Mouse (Mus musculus): ENCODE results near the gene Arpin.
A peak's percentile ranks its signal among the peaks of the same experiment; 100 is the strongest.

Gene Arpin

GRCm38 (mm10) chr7:79934862-79935510, at the start of gene Arpin:
Arpin (minus strand) TSS chr7:79935359.
- peak; percentile 16 for DNase-seq (ENCODE audit: low spot score)

- no peak for DNase-seq (ENCODE audit: low spot score)
These were observed 40.2 kb upstream of the Arpin start for GRCm38 (mm10) chr7:79975316-79975715.

DNA sequence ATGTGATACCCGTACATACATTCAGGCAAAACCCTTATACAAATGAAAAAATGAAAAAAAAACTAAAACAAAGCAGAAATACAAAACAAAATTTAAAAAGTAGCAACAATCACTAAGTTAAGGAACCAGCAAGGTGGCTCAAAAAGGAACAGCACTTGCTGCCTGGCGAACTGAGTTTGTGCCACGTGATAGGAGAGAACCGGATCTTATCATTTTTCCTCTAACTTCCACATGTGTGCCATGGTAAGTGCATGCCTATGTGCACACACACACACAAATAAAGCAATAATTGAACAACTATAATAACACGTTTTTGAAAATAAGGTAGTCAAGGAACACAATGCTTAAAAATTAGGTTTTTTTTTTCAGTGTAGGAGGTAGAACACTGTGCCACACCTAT, 37.0 kb upstream of the Arpin start:
- DNase-seq (ENCODE audit: low spot score) = no peak

GRCm38 (mm10) chr7:79970336-79970735, 35.2 kb upstream of the Arpin start:
- DNase-seq (ENCODE audit: low spot score) = no peak

GRCm38 (mm10) chr7:79968326-79968725, 33.2 kb upstream of the Arpin start:
- no peak for DNase-seq (ENCODE audit: low spot score)

- DNase-seq (ENCODE audit: low spot score) = no peak
These were observed 26.4 kb upstream of the Arpin start for GRCm38 (mm10) chr7:79961600-79961999.

DNA sequence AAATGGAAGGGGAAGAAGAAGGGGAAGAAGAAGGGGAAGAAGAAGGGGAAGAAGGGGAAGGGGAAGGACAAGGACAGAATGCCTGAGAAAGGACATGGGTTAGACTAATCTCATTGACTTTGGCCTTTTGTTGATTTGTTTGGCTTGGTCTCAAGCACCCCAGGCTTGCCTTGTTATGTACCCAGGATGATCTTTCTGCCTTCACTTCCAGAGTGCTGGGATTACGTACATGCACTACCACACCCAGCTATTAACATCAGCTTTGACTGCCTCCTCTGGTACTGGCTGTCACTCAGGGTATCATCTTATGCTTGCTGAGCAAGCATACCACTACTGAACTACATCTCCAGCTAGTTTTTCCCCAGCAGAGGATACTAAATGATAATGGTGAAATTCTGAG, 21.0 kb upstream of the Arpin start:
- no peak for DNase-seq (ENCODE audit: low spot score)

- no peak for DNase-seq (ENCODE audit: low spot score)
These were observed 19.7 kb upstream of the Arpin start for GRCm38 (mm10) chr7:79954890-79955289.

- no peak for DNase-seq (ENCODE audit: low spot score)
These were observed 15.9 kb upstream of the Arpin start for GRCm38 (mm10) chr7:79951038-79951437.

DNA sequence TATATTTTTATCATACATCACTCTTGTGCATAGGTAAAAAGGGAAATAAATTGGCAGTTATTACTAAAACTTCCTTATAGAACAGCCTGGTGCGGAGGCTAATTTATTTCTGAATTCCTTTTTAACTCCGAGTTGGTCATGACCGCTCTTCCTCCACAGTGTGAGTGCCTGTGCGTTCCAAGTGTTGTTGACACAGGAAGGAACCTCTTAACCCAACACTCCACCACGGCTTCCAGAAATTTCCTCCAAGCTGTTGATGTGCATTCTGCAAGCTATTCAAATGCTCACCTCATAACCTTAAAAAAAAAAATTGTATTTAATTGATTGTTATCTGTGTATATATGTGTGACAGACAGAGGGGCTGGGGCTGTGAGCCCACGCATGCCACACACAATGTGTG, 15.1 kb upstream of the Arpin start:
- DNase-seq (ENCODE audit: low spot score) = no peak

GRCm38 (mm10) chr7:79935511-79936205, 499 bp upstream of the Arpin start:
- no peak for DNase-seq (ENCODE audit: low spot score)

- DNase-seq (ENCODE audit: low spot score) = no peak
These were observed 698 bp downstream of the Arpin start for GRCm38 (mm10) chr7:79934461-79934860.

GRCm38 (mm10) chr7:79928516-79929052, 6.6 kb downstream of the Arpin start:
- DNase-seq (ENCODE audit: low spot score) = no peak

DNA sequence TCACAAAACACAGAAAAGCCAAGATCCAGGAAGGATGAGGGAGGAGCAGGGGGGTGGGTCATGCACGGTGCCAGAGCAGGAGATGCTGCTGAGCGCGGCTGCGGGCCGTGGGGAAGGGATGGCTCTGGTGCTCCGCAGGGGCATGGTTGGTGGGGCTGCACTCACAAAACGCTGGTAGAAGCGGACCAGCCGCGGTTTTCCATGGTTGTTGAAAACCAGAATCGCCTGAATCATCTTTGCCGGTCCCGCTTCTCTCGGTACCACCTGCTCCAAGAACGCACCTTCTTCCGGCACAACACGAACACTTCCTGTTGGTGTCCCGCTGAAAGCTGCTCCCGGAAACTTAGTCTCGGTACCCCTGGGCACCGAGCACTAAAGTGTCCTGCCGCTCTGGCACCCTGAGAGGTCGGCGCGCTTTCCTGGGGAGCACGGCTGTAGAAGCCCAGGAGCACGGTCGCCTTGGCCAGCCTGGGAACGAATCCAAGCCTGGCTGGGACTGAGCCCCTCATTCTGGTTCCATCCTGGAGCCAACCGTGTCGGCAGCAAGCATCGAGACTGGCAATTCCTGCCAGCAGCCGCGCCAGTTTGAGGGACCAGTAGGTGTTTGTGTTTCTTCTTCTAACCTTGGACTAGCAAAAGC, 14.7 kb downstream of the Arpin start, which contains the start of gene Ap3s2:
Gene Ap3s2, minus strand, starts transcription at position 306 of the 640 bp plus-strand sequence.
- peak; percentile 78 for DNase-seq (ENCODE audit: low spot score)

GRCm38 (mm10) chr7:79914556-79914955, 20.6 kb downstream of the Arpin start:
- no peak for DNase-seq (ENCODE audit: low spot score)

DNA sequence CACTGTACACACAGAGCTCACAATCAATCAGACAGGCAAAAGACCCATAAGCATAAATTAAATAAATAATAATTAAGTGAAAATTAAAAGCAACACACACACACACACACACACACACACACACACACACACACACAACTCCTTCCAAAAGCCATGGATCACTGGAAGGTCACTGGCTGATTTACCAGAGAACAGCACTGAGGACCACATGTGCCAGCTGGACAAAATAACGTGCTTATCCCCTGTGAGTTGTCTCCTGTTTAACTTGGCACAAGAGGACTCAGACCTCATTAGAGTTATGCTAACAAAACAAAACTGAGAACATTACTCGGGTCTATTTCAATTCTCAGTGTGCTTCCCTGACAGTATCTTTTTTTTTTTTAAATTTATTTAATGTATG, 27.8 kb downstream of the Arpin start:
- DNase-seq (ENCODE audit: low spot score) = no peak

DNA sequence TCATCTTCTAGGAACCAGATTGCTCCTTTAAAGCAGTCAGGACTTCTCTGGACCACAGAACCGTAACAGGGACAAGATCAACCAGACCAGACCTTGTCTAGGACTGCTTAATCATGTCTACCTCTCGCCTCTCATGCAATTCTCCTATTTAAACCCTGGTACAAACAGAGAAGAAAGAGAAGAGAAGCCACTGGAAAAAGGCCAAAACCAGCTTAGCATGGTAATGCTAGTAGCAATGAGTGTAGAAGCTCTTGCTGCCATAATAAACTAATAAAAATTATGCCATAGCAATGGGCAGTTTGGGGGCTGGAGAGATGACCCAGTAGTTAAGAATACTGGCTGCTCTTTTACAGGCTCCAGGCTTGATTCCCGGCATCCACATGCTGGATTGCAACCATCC, 28.2 kb downstream of the Arpin start:
- DNase-seq (ENCODE audit: low spot score) = no peak

- no peak for DNase-seq (ENCODE audit: low spot score)
These were observed 30.0 kb downstream of the Arpin start for GRCm38 (mm10) chr7:79905193-79905592.

DNA sequence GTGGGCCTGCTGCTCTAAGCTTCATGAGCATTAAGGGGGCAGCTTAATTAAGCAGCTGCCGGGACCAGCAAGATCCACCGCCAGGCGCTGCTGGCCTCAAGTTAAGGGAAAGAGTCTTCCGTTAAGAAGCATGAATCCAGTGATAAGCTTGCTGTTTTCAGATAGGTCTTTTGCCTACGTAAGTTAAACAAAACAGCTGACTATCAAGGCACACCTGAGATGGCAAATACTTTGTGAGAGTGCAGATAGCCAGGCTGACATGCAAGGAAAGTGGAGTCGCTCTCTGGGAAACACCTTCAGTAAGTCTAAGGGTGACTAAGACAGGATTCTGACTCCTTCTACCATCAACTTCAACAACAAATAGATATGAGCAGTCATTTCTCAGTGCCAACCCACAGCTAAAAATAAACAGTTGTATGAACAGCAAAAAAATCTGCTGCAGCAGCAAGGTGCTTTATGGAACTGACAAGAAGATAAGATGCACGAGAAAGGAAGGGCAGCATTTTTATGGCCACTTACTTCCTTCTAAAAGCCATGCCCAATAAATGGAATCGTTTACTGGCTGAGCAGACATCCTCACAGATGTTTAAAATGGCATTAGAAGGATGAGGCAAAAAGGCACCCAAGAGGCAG, 31.9 kb downstream of the Arpin start:
- DNase-seq (ENCODE audit: low spot score) = no peak

DNA sequence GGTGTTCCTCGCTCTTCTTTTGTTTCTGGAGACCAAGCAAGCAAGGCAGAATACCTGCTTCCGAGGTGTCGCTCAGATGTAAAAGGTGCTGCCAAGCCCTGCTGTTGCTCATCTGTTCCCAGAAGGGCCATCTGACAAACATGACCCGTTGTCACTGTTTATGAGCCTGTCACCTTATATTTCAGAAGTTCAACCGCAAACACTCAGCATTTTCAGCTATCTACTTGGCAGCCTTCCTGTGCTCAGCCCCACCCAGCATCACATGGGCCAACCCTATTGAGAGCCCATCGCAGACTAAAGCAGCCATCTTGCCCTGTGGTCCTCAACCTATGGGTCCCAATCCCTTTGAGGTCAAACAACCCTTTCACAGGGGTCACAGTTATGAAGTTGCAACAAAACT, 34.4 kb downstream of the Arpin start:
- DNase-seq (ENCODE audit: low spot score) = no peak

- DNase-seq (ENCODE audit: low spot score) = no peak
These were observed 39.9 kb downstream of the Arpin start for GRCm38 (mm10) chr7:79895225-79895624.

- no peak for DNase-seq (ENCODE audit: low spot score)
These were observed 40.4 kb downstream of the Arpin start for GRCm38 (mm10) chr7:79894790-79895189.
